Mouse (Mus musculus) heart, embryonic 11.5 days (tissue): ENCODE data around the gene Zfp174. TPM values are rescaled to one million over a fixed set of nuclear protein-coding genes. Genes with fewer than 3 reads are reported as not detected.

ENCODE experiments used
- ATAC-seq: fragments of 200-750 bp; cut with Nextera tagmentation; replicated peaks from 2 replicates; pipeline ENCODE4 v1.8.0; 2017; ENCODE audit warnings: moderate library complexity; ENCODE audit not compliant: insufficient number of reproducible peaks, low FRiP score, low TSS enrichment
- H3K27ac ChIP-seq: fragments of 300-500 bp; sonication (generic); 2 replicates; pipeline ENCODE4 v1.5.1; 2014; ENCODE audit warnings: mild to moderate bottlenecking, low read depth, low read length
- H3K27me3 ChIP-seq: fragments of 300-500 bp; sonication (generic); 2 replicates; pipeline ENCODE4 v1.6.1; 2014; ENCODE audit warnings: mild to moderate bottlenecking, low read length, mixed read lengths; ENCODE audit not compliant: control insufficient read depth, insufficient read depth
- H3K36me3 ChIP-seq: fragments of 300-500 bp; sonication (generic); 2 replicates; pipeline ENCODE4 v1.6.1; 2014; ENCODE audit warnings: mild to moderate bottlenecking, low read length, moderate library complexity, mixed read lengths; ENCODE audit not compliant: control insufficient read depth, insufficient read depth
- H3K4me1 ChIP-seq: fragments of 300-500 bp; sonication (generic); 2 replicates; pipeline ENCODE4 v1.6.1; 2014; ENCODE audit warnings: low read length; ENCODE audit not compliant: control insufficient read depth, insufficient read depth
- H3K4me2 ChIP-seq: fragments of 300-500 bp; sonication (generic); 2 replicates; pipeline ENCODE4 v1.6.1; 2014; ENCODE audit warnings: mild to moderate bottlenecking, moderate library complexity
- H3K4me3 ChIP-seq: fragments of 300-500 bp; sonication (generic); 2 replicates; pipeline ENCODE4 v1.5.1; 2014; ENCODE audit warnings: low read depth, low read length
- H3K9ac ChIP-seq: fragments of 300-500 bp; sonication (generic); 2 replicates; pipeline ENCODE4 v1.6.1; 2014; ENCODE audit warnings: mild to moderate bottlenecking, low read depth, low read length, moderate library complexity
- H3K9me3 ChIP-seq: fragments of 300-500 bp; sonication (generic); replicated peaks from 2 replicates; pipeline ENCODE4 v1.6.1; 2016; ENCODE audit warnings: low read length; ENCODE audit not compliant: control insufficient read depth
- WGBS: fragments of 180-500 bp; shearing (Covaris S2); extraction: QIAGEN DNeasy Blood & Tissue Kit; methylation state at CpG from one replicate; pipeline ENCODE4 v1.1.7; 2014; ENCODE audit not compliant: insufficient replicate concordance; 5-methylcytosine and 5-hydroxymethylcytosine counted together
- polyA plus RNA-seq: library from polyadenylated mRNA; unstranded; fragments of >200 nt; fragmentation: Nextera tagmentation; extraction: Ambion mirVana; gene quantifications from 2 replicates; pipeline ENCODE4 v1.2.1, GENCODE M21; 2014

Gene Zfp174
- polyA plus RNA-seq, 1 experiment from 2014 or later, result 0.94 TPM

- H3K4me3 ChIP-seq, result no peak overlapping the region
- H3K9ac ChIP-seq, result no peak overlapping the region
- 91% methylated on average over 14 of the region's 14 CpGs for WGBS
- peaks cover 6% of the 10 kb centered on the region; the same call in 1 of the 2 replicates for H3K4me1 ChIP-seq
- H3K4me2 ChIP-seq, result no peak overlapping the region
- H3K9me3 ChIP-seq, result no peaks in the 10 kb centered on the region
- ATAC-seq, result no peak
- H3K36me3 ChIP-seq, result 0 out of 2 replicates have a peak, but pooled peaks cover under 1% of the 10 kb centered on the region
- no peaks in the 10 kb centered on the region for H3K27me3 ChIP-seq
- no peak overlapping the region for H3K27ac ChIP-seq
Measured at GRCm38 (mm10) chr16:3891621-3892295, 44.7 kb downstream of the Zfp174 start.

- H3K4me3 ChIP-seq, result no peak overlapping the region
- WGBS, result 42% methylated on average over 3 of the region's 3 CpGs
- 0 out of 2 replicates have a peak, but pooled peaks cover 4% of the 10 kb centered on the region for H3K36me3 ChIP-seq
- H3K4me2 ChIP-seq, result no peak overlapping the region
- ATAC-seq, result no peak; the same call in 1 of the 2 replicates
- H3K9me3 ChIP-seq, result no peaks in the 10 kb centered on the region
- H3K27me3 ChIP-seq, result no peaks in the 10 kb centered on the region
- peak overlapping the region; percentile 18; the same call in 1 of the 2 replicates for H3K27ac ChIP-seq
- peaks cover 6% of the 10 kb centered on the region; the same call in 1 of the 2 replicates for H3K4me1 ChIP-seq
- no peak overlapping the region for H3K9ac ChIP-seq
Measured at GRCm38 (mm10) chr16:3893739-3894138, 46.7 kb downstream of the Zfp174 start.

- 73% methylated on average over 9 of the region's 9 CpGs for WGBS
- Histone ChIP-seq H3K4me3 (no peak overlapping the region), H3K27ac (peak overlapping the region; percentile 60), H3K4me2 (no peak overlapping the region), H3K9ac (no peak overlapping the region), H3K4me1 (peaks cover 6% of the 10 kb centered on the region; the same call in 1 of the 2 replicates), H3K36me3 (peaks cover 11% of the 10 kb centered on the region; the same call in 1 of the 2 replicates), H3K9me3 (no peaks in the 10 kb centered on the region), H3K27me3 (no peaks in the 10 kb centered on the region)
- ATAC-seq, result no peak
Measured at GRCm38 (mm10) chr16:3895173-3895792, 48.2 kb downstream of the Zfp174 start.

GRCm38 (mm10) chr16:3896046-3896445 is 49.0 kb downstream of the Zfp174 start:
- H3K9me3 ChIP-seq, result no peaks in the 10 kb centered on the region
- ATAC-seq, result no peak
- H3K4me1 ChIP-seq, result peaks cover 6% of the 10 kb centered on the region; the same call in 1 of the 2 replicates
- peaks cover 11% of the 10 kb centered on the region for H3K36me3 ChIP-seq
- no peak overlapping the region for H3K4me2 ChIP-seq
- H3K9ac ChIP-seq, result no peak overlapping the region
- 83% methylated on average over 6 of the region's 6 CpGs for WGBS
- no peak overlapping the region for H3K4me3 ChIP-seq
- H3K27ac ChIP-seq, result no peak overlapping the region
- H3K27me3 ChIP-seq, result no peaks in the 10 kb centered on the region

- H3K4me3 ChIP-seq, result no peak overlapping the region
- H3K27ac ChIP-seq, result no peak overlapping the region
- no peaks in the 10 kb centered on the region for H3K9me3 ChIP-seq
- no peak overlapping the region for H3K9ac ChIP-seq
- 71% methylated on average over 1 of the region's 1 CpGs for WGBS
- peaks cover 6% of the 10 kb centered on the region; the same call in 1 of the 2 replicates for H3K4me1 ChIP-seq
- H3K36me3 ChIP-seq, result peaks cover 11% of the 10 kb centered on the region
- H3K27me3 ChIP-seq, result no peaks in the 10 kb centered on the region
- no peak for ATAC-seq
- no peak overlapping the region for H3K4me2 ChIP-seq
Measured at GRCm38 (mm10) chr16:3896553-3896952, 49.5 kb downstream of the Zfp174 start.

- no peak overlapping the region for H3K4me3 ChIP-seq
- ATAC-seq, result no peak
- H3K9ac ChIP-seq, result no peak overlapping the region
- 74% methylated on average over 2 of the region's 2 CpGs for WGBS
- H3K4me1 ChIP-seq, result peaks cover 5% of the 10 kb centered on the region; the same call in 1 of the 2 replicates
- H3K9me3 ChIP-seq, result no peaks in the 10 kb centered on the region
- H3K4me2 ChIP-seq, result no peak overlapping the region
- H3K27me3 ChIP-seq, result no peaks in the 10 kb centered on the region
- peaks cover 21% of the 10 kb centered on the region for H3K36me3 ChIP-seq
- no peak overlapping the region for H3K27ac ChIP-seq
Measured at GRCm38 (mm10) chr16:3907471-3907870, 60.4 kb downstream of the Zfp174 start.

Other genes starting within 250 kb of the Zfp174 start
- gene Mefv, start 129.2 kb upstream of the Zfp174 start, polyA plus RNA-seq, result not detected in 2 replicates
- gene Zfp263, start 103.2 kb upstream of the Zfp174 start, polyA plus RNA-seq, result 20.1 and 21.2 TPM in 2 replicates
- gene Olfr15, start 16.4 kb upstream of the Zfp174 start, polyA plus RNA-seq, result not detected in 2 replicates
- 39.5 and 41.5 TPM in 2 replicates for gene Naa60, start 25.1 kb downstream of the Zfp174 start, polyA plus RNA-seq
- gene Zfp597, start 37.3 kb downstream of the Zfp174 start, polyA plus RNA-seq, result 5.5 and 6.4 TPM in 2 replicates
- gene Gm20695, start 37.4 kb downstream of the Zfp174 start, polyA plus RNA-seq, result 0.92 and 2.2 TPM in 2 replicates
- gene 1700037C18Rik, start 61.4 kb downstream of the Zfp174 start, polyA plus RNA-seq, result 5.4 and 7.1 TPM in 2 replicates
- 13.2 and 13.3 TPM in 2 replicates for gene Cluap1, start 61.5 kb downstream of the Zfp174 start, polyA plus RNA-seq
- gene Nlrc3, start 129.4 kb downstream of the Zfp174 start, polyA plus RNA-seq, result 1.1 and 1.4 TPM in 2 replicates
- 16.9 and 18.4 TPM in 2 replicates for gene Slx4, start 156.5 kb downstream of the Zfp174 start, polyA plus RNA-seq
- 2.9 and 3.9 TPM in 2 replicates for gene Dnase1, start 189.7 kb downstream of the Zfp174 start, polyA plus RNA-seq
- 108 TPM in 2 replicates for gene Trap1, start 230.6 kb downstream of the Zfp174 start, polyA plus RNA-seq